Mouse (Mus musculus): ENCODE data around the gene Cenpw. TPM values are rescaled to one million over a fixed set of nuclear protein-coding genes. Genes with fewer than 3 reads are reported as not detected.

Cenpw gene
- polyA plus RNA-seq (2012; rRNA removed) = 1.2 and 1.6 TPM in 2 replicates

GRCm38 (mm10) chr10:30199916-30200826, at the start of gene Cenpw:
TSS of gene Cenpw (minus strand) at chr10:30200560.
- peak; percentile 23 for DNase-seq (ENCODE audit: low read depth)

GRCm38 (mm10) chr10:30249654-30250053, 49.3 kb upstream of the Cenpw start:
- no peak for DNase-seq (ENCODE audit: low read depth)

DNA sequence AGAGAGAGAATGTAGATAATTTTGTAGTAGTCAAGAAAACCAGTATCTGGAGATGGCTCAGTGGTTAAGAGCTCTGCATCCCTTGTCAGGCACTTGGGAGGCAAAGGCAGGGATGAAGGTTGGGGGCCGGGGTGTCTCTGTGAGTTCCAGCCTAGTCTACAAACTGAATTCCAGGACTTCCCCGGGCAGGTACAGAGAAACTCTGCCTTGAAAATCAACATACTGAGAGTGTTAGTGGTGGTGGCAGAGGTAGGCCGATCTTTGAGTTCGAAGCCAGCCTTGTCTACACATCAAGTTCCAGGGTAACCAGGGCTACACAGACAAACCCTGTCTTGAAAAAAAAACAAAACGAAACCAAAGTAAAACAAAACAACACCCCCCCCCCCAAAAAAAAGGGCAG, 859 bp downstream of the Cenpw start:
- no peak for DNase-seq (ENCODE audit: low read depth)

GRCm38 (mm10) chr10:30167700-30168099, 32.7 kb downstream of the Cenpw start:
- DNase-seq (ENCODE audit: low read depth) = no peak

All from gonadal fat pad, adult 2 months (tissue).